Mouse (Mus musculus) lung, adult 2 months (tissue): ENCODE measurements around the gene Cdkn1b. TPM values are rescaled to one million over a fixed set of nuclear protein-coding genes. Genes with fewer than 3 reads are reported as not detected.

Experiments used
- DNase-seq: peaks from one replicate; pipeline ENCODE4 v3.0.0; 2022
- H3K4me1 ChIP-seq: fragments of 200-500 bp; 2 replicates; pipeline ENCODE4 v1.6.1; 2011; ENCODE audit warnings: low read length; ENCODE audit not compliant: control insufficient read depth, insufficient read depth
- H3K4me3 ChIP-seq: fragments of 200-500 bp; replicated peaks from 2 replicates; pipeline ENCODE3; 2011; ENCODE audit warnings: low read depth, mild to moderate bottlenecking, control low read depth, low read length; ENCODE audit errors: extremely low read depth
- CTCF ChIP-seq: fragments of 200-500 bp; IDR thresholded peaks from 2 replicates; pipeline ENCODE4 v1.5.1; 2011; ENCODE audit warnings: mild to moderate bottlenecking, low read length, control low read depth; ENCODE audit not compliant: insufficient read depth
- POLR2A ChIP-seq: fragments of 200-500 bp; IDR thresholded peaks from 2 replicates; pipeline ENCODE4 v1.6.1; 2011; ENCODE audit warnings: low read depth, mild to moderate bottlenecking, control low read depth, low read length, borderline replicate concordance; ENCODE audit errors: extremely low read depth
- WGBS: fragments of 180-500 bp; shearing (Covaris S2); methylation state at CpG from one replicate; pipeline ENCODE4 v1.1.7; 2018; 5-methylcytosine and 5-hydroxymethylcytosine counted together
- polyA plus RNA-seq: library from polyadenylated mRNA; depleted of rRNA; stranded (reverse); fragments of >200 nt; gene quantifications from 2 replicates; pipeline ENCODE4 v1.2.3, GENCODE M21; 2012; rRNA removed

The Cdkn1b gene
- polyA plus RNA-seq, 1 experiment, result 26.9 TPM

GRCm38 (mm10) chr6:134961286-134961685 lies 41.1 kb downstream of the Cdkn1b start:
- no peak overlapping the region for H3K4me3 ChIP-seq
- 74% methylated on average over 5 of the region's 5 CpGs for WGBS
- TF ChIP-seq CTCF (no peak), POLR2A (no peak)

GRCm38 (mm10) chr6:134961858-134962517 lies 41.8 kb downstream of the Cdkn1b start:
- TF ChIP-seq POLR2A (no peak), CTCF (no peak)
- no peak for DNase-seq
- H3K4me3 ChIP-seq, result no peak overlapping the region
- 47% methylated on average over 9 of the region's 9 CpGs for WGBS
- peaks cover 3% of the 10 kb centered on the region; the same call in 1 of the 2 replicates for H3K4me1 ChIP-seq

More at GRCm38 (mm10) chr6:134961286-134961685, 41.1 kb downstream of the Cdkn1b start:
- peaks cover 3% of the 10 kb centered on the region; the same call in 1 of the 2 replicates for H3K4me1 ChIP-seq
- DNase-seq, result no peak

GRCm38 (mm10) chr6:134962518-134962893 lies 42.3 kb downstream of the Cdkn1b start:
- 83% methylated on average over 5 of the region's 5 CpGs for WGBS
- Histone ChIP-seq H3K4me3 (no peak overlapping the region), H3K4me1 (peaks cover 3% of the 10 kb centered on the region; the same call in 1 of the 2 replicates)
- TF ChIP-seq CTCF, result no peak
- no peak for TF ChIP-seq POLR2A
- DNase-seq, result no peak

- TF ChIP-seq CTCF (no peak), POLR2A (no peak)
- no peak overlapping the region for H3K4me3 ChIP-seq
- 68% methylated on average over 2 of the region's 2 CpGs for WGBS
- no peak for DNase-seq
- H3K4me1 ChIP-seq, result peaks cover 3% of the 10 kb centered on the region; the same call in 1 of the 2 replicates
Observed at GRCm38 (mm10) chr6:134963910-134964309, 43.7 kb downstream of the Cdkn1b start.

- peaks cover 3% of the 10 kb centered on the region; the same call in 1 of the 2 replicates for H3K4me1 ChIP-seq
- no peak overlapping the region for H3K4me3 ChIP-seq
- 70% methylated on average over 5 of the region's 5 CpGs for WGBS
- DNase-seq, result no peak
- TF ChIP-seq CTCF, result no peak
- TF ChIP-seq POLR2A, result no peak
Observed at GRCm38 (mm10) chr6:134966681-134967080, 46.5 kb downstream of the Cdkn1b start.

GRCm38 (mm10) chr6:134968326-134968725 lies 48.1 kb downstream of the Cdkn1b start:
- Histone ChIP-seq H3K4me1 (no peaks in the 10 kb centered on the region), H3K4me3 (no peak overlapping the region)
- DNase-seq, result no peak
- WGBS, result 58% methylated on average over 1 of the region's 1 CpGs
- TF ChIP-seq CTCF (no peak), POLR2A (no peak)

GRCm38 (mm10) chr6:134969498-134969897 lies 49.3 kb downstream of the Cdkn1b start:
- Histone ChIP-seq H3K4me1 (no peaks in the 10 kb centered on the region), H3K4me3 (no peak overlapping the region)
- no peak for TF ChIP-seq POLR2A
- no peak for TF ChIP-seq CTCF
- no peak for DNase-seq
- WGBS, result 94% methylated on average over 2 of the region's 2 CpGs

GRCm38 (mm10) chr6:134972096-134972495 lies 51.9 kb downstream of the Cdkn1b start:
- 47% methylated on average over 4 of the region's 4 CpGs for WGBS
- H3K4me1 ChIP-seq, result no peaks in the 10 kb centered on the region
- TF ChIP-seq POLR2A (no peak), CTCF (no peak)
- H3K4me3 ChIP-seq, result no peak overlapping the region
- no peak for DNase-seq

Other genes with a start within 250 kb of the Cdkn1b start
- 19.5 and 21.1 TPM in 2 replicates for gene Dusp16, start 127.8 kb upstream of the Cdkn1b start, polyA plus RNA-seq
- 15.9 and 25.1 TPM in 2 replicates for gene Crebl2, start 90.2 kb upstream of the Cdkn1b start, polyA plus RNA-seq
- 6.0 and 9.2 TPM in 2 replicates for gene Gpr19, start 21.8 kb upstream of the Cdkn1b start, polyA plus RNA-seq
- 1.2 and 1.7 TPM in 2 replicates for gene Apold1, start 61.3 kb downstream of the Cdkn1b start, polyA plus RNA-seq
- gene Ddx47, start 91.2 kb downstream of the Cdkn1b start, polyA plus RNA-seq, result 35.8 and 55.7 TPM in 2 replicates
- gene Gprc5a, start 145.2 kb downstream of the Cdkn1b start, polyA plus RNA-seq, result 281 and 352 TPM in 2 replicates
- 0.17 TPM in 1 of 2 replicates, not detected in the other for gene Gprc5d, start 197.9 kb downstream of the Cdkn1b start, polyA plus RNA-seq